Mouse (Mus musculus) stomach, postnatal 0 days (tissue): ENCODE measurements at regions not wholly inside any gene's neighbourhood (a gene's known extent, or its start where the extent isn't known, plus 50 kb on each side); places are given as distances from the start of the nearest gene placed in this dataset.

Experiments used
- ATAC-seq: fragments of 200-750 bp; cut with Nextera tagmentation; 2 replicates; pipeline ENCODE4 v1.8.0; 2017; ENCODE audit not compliant: low FRiP score, low TSS enrichment
- DNase-seq: peaks from one replicate; pipeline ENCODE4 v3.0.0-alpha.2; 2016; ENCODE audit warnings: low spot score
- H3K27ac ChIP-seq: fragments of 300-500 bp; sonication (generic); replicated peaks from 2 replicates; pipeline ENCODE4 v1.5.1; 2014; ENCODE audit warnings: mild to moderate bottlenecking, control low read depth
- H3K27me3 ChIP-seq: fragments of 300-500 bp; sonication (generic); 2 replicates; pipeline ENCODE4 v1.6.1; 2014; ENCODE audit warnings: low read length; ENCODE audit not compliant: control insufficient read depth, insufficient read depth
- H3K36me3 ChIP-seq: fragments of 300-500 bp; sonication (generic); 2 replicates; pipeline ENCODE4 v1.6.1; 2014; ENCODE audit warnings: low read length, mixed read lengths; ENCODE audit not compliant: control insufficient read depth, insufficient read depth
- H3K4me1 ChIP-seq: fragments of 300-500 bp; sonication (generic); replicated peaks from 2 replicates; pipeline ENCODE4 v1.6.1; 2014; ENCODE audit warnings: antibody characterized with exemption; ENCODE audit not compliant: control insufficient read depth, insufficient read depth
- H3K4me2 ChIP-seq: fragments of 300-500 bp; sonication (generic); replicated peaks from 2 replicates; pipeline ENCODE4 v1.6.1; 2014; ENCODE audit warnings: low read depth, mild to moderate bottlenecking, control low read depth, moderate library complexity
- H3K4me3 ChIP-seq: fragments of 300-500 bp; sonication (generic); 2 replicates; pipeline ENCODE4 v1.5.1; 2014; ENCODE audit warnings: low read depth, low read length, control low read depth
- H3K9ac ChIP-seq: fragments of 300-500 bp; sonication (generic); 2 replicates; pipeline ENCODE4 v1.6.1; 2014; ENCODE audit warnings: mild to moderate bottlenecking, low read length, control low read depth, mixed read lengths
- H3K9me3 ChIP-seq: fragments of 300-500 bp; sonication (generic); 2 replicates; pipeline ENCODE4 v1.6.1; 2016; ENCODE audit warnings: low read length; ENCODE audit not compliant: control insufficient read depth
- CTCF ChIP-seq: IDR thresholded peaks from 2 replicates; pipeline ENCODE4 v1.5.1; 2016; ENCODE audit warnings: antibody characterized with exemption, low read depth, mild to moderate bottlenecking, moderate library complexity
- EP300 ChIP-seq: optimal IDR thresholded peaks from 2 replicates; pipeline ENCODE3; 2016; ENCODE audit warnings: antibody characterized with exemption
- WGBS: fragments of 180-500 bp; shearing (Covaris S2); extraction: QIAGEN DNeasy Blood & Tissue Kit; methylation state at CpG from one replicate; pipeline ENCODE4 v1.1.7; 2014; 5-methylcytosine and 5-hydroxymethylcytosine counted together

GRCm38 (mm10) chr5:118877313-118877669, 316.8 kb downstream of the Med13l start:
- no peak overlapping the region for H3K9ac ChIP-seq
- H3K4me3 ChIP-seq, result peak overlapping the region; percentile 12; the same call in 1 of the 2 replicates
- H3K9me3 ChIP-seq, result no peaks in the 10 kb centered on the region
- DNase-seq (peak; percentile 61), ATAC-seq (no peak)
- no peak for TF ChIP-seq EP300
- TF ChIP-seq CTCF, result peak; percentile 76
- H3K36me3 ChIP-seq, result no peaks in the 10 kb centered on the region
- WGBS, result 1% methylated on average over 12 of the region's 12 CpGs
- no peaks in the 10 kb centered on the region for H3K4me1 ChIP-seq
- H3K27me3 ChIP-seq, result peaks cover 6% of the 10 kb centered on the region; the same call in 1 of the 2 replicates
- no peak overlapping the region for H3K27ac ChIP-seq
- peak overlapping the region; percentile 38; the same call in 1 of the 2 replicates for H3K4me2 ChIP-seq

- Histone ChIP-seq H3K4me2 (no peak overlapping the region), H3K27ac (no peak overlapping the region), H3K36me3 (no peaks in the 10 kb centered on the region), H3K4me3 (no peak overlapping the region), H3K27me3 (peaks cover 6% of the 10 kb centered on the region; the same call in 1 of the 2 replicates), H3K4me1 (no peaks in the 10 kb centered on the region), H3K9me3 (no peaks in the 10 kb centered on the region), H3K9ac (no peak overlapping the region)
- TF ChIP-seq CTCF, result no peak
- TF ChIP-seq EP300, result no peak
- 29% methylated on average over 8 of the region's 10 CpGs for WGBS
- DNase-seq (no peak), ATAC-seq (no peak)
Measured at GRCm38 (mm10) chr5:118877831-118878230, 317.4 kb downstream of the Med13l start.

GRCm38 (mm10) chr5:118878722-118879121, 318.2 kb downstream of the Med13l start:
- Histone ChIP-seq H3K9ac (no peak overlapping the region), H3K9me3 (no peaks in the 10 kb centered on the region), H3K4me1 (no peaks in the 10 kb centered on the region), H3K4me2 (no peak overlapping the region), H3K36me3 (no peaks in the 10 kb centered on the region), H3K27ac (no peak overlapping the region), H3K4me3 (no peak overlapping the region), H3K27me3 (peaks cover 6% of the 10 kb centered on the region; the same call in 1 of the 2 replicates)
- WGBS, result 34% methylated on average over 10 of the region's 10 CpGs
- DNase-seq, result no peak
- ATAC-seq, result no peak
- no peak for TF ChIP-seq CTCF
- TF ChIP-seq EP300, result no peak

DNA sequence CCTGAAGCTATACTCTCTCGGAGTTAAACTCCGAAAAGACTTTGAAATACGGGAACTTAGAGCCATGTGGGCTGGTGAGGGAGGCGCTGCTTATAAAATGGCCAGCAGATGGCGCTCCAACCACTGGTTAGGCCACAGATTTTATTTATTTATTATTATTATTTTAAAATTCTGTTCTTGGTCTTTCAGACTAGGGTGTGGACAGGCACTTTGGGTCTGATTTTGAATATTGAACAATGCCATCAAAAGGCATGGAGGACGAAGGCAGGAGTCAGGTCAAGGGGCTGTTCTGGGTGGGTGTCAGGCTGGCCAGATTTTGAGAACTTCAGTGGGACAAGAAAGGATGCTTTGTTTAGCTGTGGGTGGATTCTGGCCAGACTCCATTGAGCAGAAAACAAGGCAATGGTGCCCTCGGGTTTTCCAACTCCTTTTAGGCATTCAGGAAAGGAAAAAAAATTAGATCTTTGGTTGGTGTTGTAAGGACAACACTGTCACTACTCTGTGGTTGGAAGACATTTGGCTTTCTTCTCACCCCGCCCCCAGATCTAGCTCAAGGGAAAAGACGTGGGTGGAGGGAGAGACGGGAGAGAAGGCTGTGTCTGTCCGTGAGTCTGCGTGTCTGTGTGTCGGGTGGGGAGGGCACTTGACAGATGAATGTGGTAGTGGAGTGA, 319.5 kb downstream of the Med13l start:
- peaks cover 2% of the 10 kb centered on the region; the same call in 1 of the 2 replicates for H3K27me3 ChIP-seq
- H3K9ac ChIP-seq, result no peak overlapping the region
- no peak overlapping the region for H3K4me2 ChIP-seq
- H3K4me1 ChIP-seq, result no peaks in the 10 kb centered on the region
- H3K4me3 ChIP-seq, result no peak overlapping the region
- peak; percentile 45 for ATAC-seq
- no peaks in the 10 kb centered on the region for H3K9me3 ChIP-seq
- no peaks in the 10 kb centered on the region for H3K36me3 ChIP-seq
- TF ChIP-seq EP300, result no peak
- peak; percentile 88 for TF ChIP-seq CTCF
- WGBS, result 20% methylated on average over 13 of the region's 13 CpGs
- H3K27ac ChIP-seq, result no peak overlapping the region
- DNase-seq, result peak; percentile 63

DNA sequence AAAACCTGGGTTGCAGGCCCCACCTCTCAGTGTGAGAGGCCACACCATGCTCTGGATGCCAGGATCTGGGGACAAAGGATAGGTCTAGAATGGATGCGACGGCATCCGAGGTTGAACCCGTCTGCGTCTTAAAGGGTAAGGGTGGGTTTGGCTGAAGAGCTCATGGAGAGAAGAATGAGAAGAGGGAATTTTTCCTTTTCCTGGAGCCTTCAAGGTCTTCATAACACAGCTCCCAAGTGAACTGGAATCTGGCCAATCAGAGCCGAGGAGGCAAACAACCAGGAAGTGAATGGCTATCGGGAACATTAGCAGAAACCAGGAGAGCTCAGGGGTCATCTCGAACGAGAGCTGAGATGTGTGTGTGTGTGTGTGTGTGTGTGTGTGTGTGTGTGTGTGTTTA, 320.1 kb downstream of the Med13l start:
- no peak overlapping the region for H3K9ac ChIP-seq

GRCm38 (mm10) chr5:118881886-118882285, 321.4 kb downstream of the Med13l start:
- 90% methylated on average over 8 of the region's 8 CpGs for WGBS
- Histone ChIP-seq H3K4me3 (no peak overlapping the region), H3K27me3 (peaks cover 2% of the 10 kb centered on the region; the same call in 1 of the 2 replicates), H3K27ac (no peak overlapping the region), H3K9me3 (no peaks in the 10 kb centered on the region), H3K4me1 (no peaks in the 10 kb centered on the region), H3K36me3 (no peaks in the 10 kb centered on the region), H3K9ac (no peak overlapping the region), H3K4me2 (no peak overlapping the region)
- ATAC-seq, result no peak
- TF ChIP-seq CTCF, result no peak
- no peak for TF ChIP-seq EP300
- no peak for DNase-seq

More for the DNA sequence above, 320.1 kb downstream of the Med13l start:
- Histone ChIP-seq H3K27ac (no peak overlapping the region), H3K9me3 (no peaks in the 10 kb centered on the region), H3K4me1 (no peaks in the 10 kb centered on the region), H3K27me3 (peaks cover 2% of the 10 kb centered on the region; the same call in 1 of the 2 replicates), H3K36me3 (no peaks in the 10 kb centered on the region), H3K4me2 (no peak overlapping the region), H3K4me3 (no peak overlapping the region)
- ATAC-seq, result 0 out of 2 replicates have a peak, but pooled peaks have one; percentile 18
- peak; percentile 33 for DNase-seq
- TF ChIP-seq EP300 (no peak), CTCF (no peak)
- WGBS, result 66% methylated on average over 9 of the region's 9 CpGs
